Mouse (Mus musculus) CH12.LX (cell line): ENCODE measurements around the gene Prr36. TPM values are rescaled to one million over a fixed set of nuclear protein-coding genes. Genes with fewer than 3 reads are reported as not detected.

Source experiments
- DNase-seq: peaks from one replicate; pipeline ENCODE4 v3.0.0-alpha.2; 2013; ENCODE audit errors: extremely low read depth
- H3K27ac ChIP-seq: 2 replicates; pipeline ENCODE4 v1.5.1; 2012; ENCODE audit warnings: low read depth, mild to moderate bottlenecking, control low read depth, moderate library complexity; ENCODE audit not compliant: insufficient read depth
- H3K27me3 ChIP-seq: replicated peaks from 2 replicates; pipeline ENCODE3; 2012; ENCODE audit warnings: inconsistent platforms
- H3K36me3 ChIP-seq, 2 experiments: replicated peaks in 1 of 2; 2 replicates each; pipeline versions ENCODE3 to v1.6.1; 2012; ENCODE audit warnings: inconsistent platforms in 1 of 2, low read length in 1 of 2, mild to moderate bottlenecking in 1 of 2, mixed read lengths in 1 of 2, moderate library complexity in 1 of 2; ENCODE audit not compliant: control insufficient read depth in 1 of 2, insufficient read depth in 1 of 2
- H3K4me1 ChIP-seq, 2 experiments: 2 replicates each; pipeline ENCODE4 v1.6.1; 2012; ENCODE audit warnings: inconsistent platforms in 1 of 2, moderate library complexity in 1 of 2; ENCODE audit not compliant: insufficient read depth in 2 of 2, control insufficient read depth in 1 of 2
- H3K4me2 ChIP-seq: 2 replicates; pipeline ENCODE4 v1.6.1; 2012; ENCODE audit warnings: low read depth, mild to moderate bottlenecking, control low read depth; ENCODE audit not compliant: poor library complexity, insufficient read depth, severe bottlenecking
- H3K4me3 ChIP-seq, 3 experiments: fragments of 150-350 bp in 1 of 3; sonication (generic) in 1 of 3; replicated peaks in 1 of 3; 2 replicates each; pipeline versions ENCODE3 to v1.5.1; 2011 to 2012; ENCODE audit warnings: low read depth in 2 of 3, low read length in 2 of 3, mild to moderate bottlenecking in 2 of 3, moderate library complexity in 2 of 3, control low read depth in 1 of 3, improper control_type of control experiment in 1 of 3, inconsistent platforms in 1 of 3, mixed read lengths in 1 of 3; ENCODE audit not compliant: poor library complexity in 1 of 3
- H3K79me2 ChIP-seq: replicated peaks from 2 replicates; pipeline ENCODE4 v1.6.1; 2012; ENCODE audit warnings: mild to moderate bottlenecking, moderate library complexity; ENCODE audit not compliant: control insufficient read depth, poor library complexity, insufficient read depth, severe bottlenecking; ENCODE audit errors: extremely low read depth
- H3K9ac ChIP-seq: 2 replicates; pipeline ENCODE4 v1.6.1; 2012; ENCODE audit warnings: low read depth, mild to moderate bottlenecking, control low read depth, moderate library complexity; ENCODE audit not compliant: insufficient read depth
- H3K9me3 ChIP-seq: replicated peaks from 2 replicates; pipeline ENCODE3; 2012; ENCODE audit warnings: low read length, inconsistent platforms, mixed read lengths
- BHLHE40 ChIP-seq: IDR thresholded peaks from 2 replicates; pipeline ENCODE4 v1.6.1; 2011; ENCODE audit warnings: mild to moderate bottlenecking, low read depth, low read length, improper control_type of control experiment
- EP300 ChIP-seq: IDR thresholded peaks from 2 replicates; pipeline ENCODE4 v1.6.1; 2011; ENCODE audit warnings: low read length, improper control_type of control experiment
- ETS1 ChIP-seq: conservative IDR thresholded peaks from 2 replicates; pipeline ENCODE4 v1.6.1; 2012; ENCODE audit warnings: low read depth, mild to moderate bottlenecking, inconsistent platforms, low read length, improper control_type of control experiment, moderate library complexity
- HCFC1 ChIP-seq: IDR thresholded peaks from 2 replicates; pipeline ENCODE4 v1.6.1; 2012; ENCODE audit warnings: low read depth, mild to moderate bottlenecking, inconsistent platforms, low read length, improper control_type of control experiment
- IRF4 ChIP-seq: IDR thresholded peaks from 2 replicates; pipeline ENCODE4 v1.6.1; 2014; ENCODE audit warnings: low read depth, mild to moderate bottlenecking, inconsistent platforms, low read length, improper control_type of control experiment
- JUN ChIP-seq: IDR thresholded peaks from 2 replicates; pipeline ENCODE4 v1.6.1; 2011; ENCODE audit warnings: low read depth, mild to moderate bottlenecking, low read length, improper control_type of control experiment, moderate library complexity; ENCODE audit not compliant: insufficient read depth
- MAFK ChIP-seq: IDR thresholded peaks from 2 replicates; pipeline ENCODE4 v1.6.1; 2011; ENCODE audit warnings: low read length, improper control_type of control experiment; ENCODE audit not compliant: insufficient replicate concordance
- MAX ChIP-seq: IDR thresholded peaks from 2 replicates; pipeline ENCODE4 v1.6.1; 2011; ENCODE audit warnings: low read length, improper control_type of control experiment
- MEF2A ChIP-seq: IDR thresholded peaks from 2 replicates; pipeline ENCODE4 v1.6.1; 2014; ENCODE audit warnings: low read depth, mild to moderate bottlenecking, inconsistent platforms, low read length, improper control_type of control experiment, borderline replicate concordance
- MXI1 ChIP-seq: IDR thresholded peaks from 2 replicates; pipeline ENCODE4 v1.6.1; 2011; ENCODE audit warnings: mild to moderate bottlenecking, low read depth, low read length, improper control_type of control experiment
- MYC ChIP-seq: IDR thresholded peaks from 2 replicates; pipeline ENCODE4 v1.6.1; 2011; ENCODE audit warnings: low read depth, mild to moderate bottlenecking, improper control_type of control experiment, low read length
- NELFE ChIP-seq: IDR thresholded peaks from 2 replicates; pipeline ENCODE4 v1.6.1; 2011; ENCODE audit warnings: low read depth, low read length, improper control_type of control experiment
- NRF1 ChIP-seq: IDR thresholded peaks from 2 replicates; pipeline ENCODE4 v1.6.1; 2014; ENCODE audit warnings: low read depth, mild to moderate bottlenecking, inconsistent platforms, low read length, improper control_type of control experiment, moderate library complexity
- PAX5 ChIP-seq: IDR thresholded peaks from 2 replicates; pipeline ENCODE4 v1.6.1; 2012; ENCODE audit warnings: low read length, inconsistent platforms, mixed read lengths
- POLR2AphosphoS2 ChIP-seq: IDR thresholded peaks from 2 replicates; pipeline ENCODE4 v1.6.1; 2011; ENCODE audit warnings: low read depth, low read length, improper control_type of control experiment
- RAD21 ChIP-seq: IDR thresholded peaks from 2 replicates; pipeline ENCODE4 v1.6.1; 2011; ENCODE audit warnings: low read depth, mild to moderate bottlenecking, low read length, improper control_type of control experiment, moderate library complexity
- RCOR1 ChIP-seq: conservative IDR thresholded peaks from 2 replicates; pipeline ENCODE4 v1.6.1; 2012; ENCODE audit warnings: low read depth, mild to moderate bottlenecking, inconsistent platforms, low read length, improper control_type of control experiment
- SIN3A ChIP-seq: IDR thresholded peaks from 2 replicates; pipeline ENCODE4 v1.6.1; 2012; ENCODE audit warnings: low read length, improper control_type of control experiment, inconsistent platforms
- SMC3 ChIP-seq: IDR thresholded peaks from 2 replicates; pipeline ENCODE4 v1.6.1; 2011; ENCODE audit warnings: low read depth, low read length, improper control_type of control experiment
- TCF12 ChIP-seq: IDR thresholded peaks from 2 replicates; pipeline ENCODE4 v1.6.1; 2014; ENCODE audit warnings: low read depth, mild to moderate bottlenecking, inconsistent platforms, low read length, improper control_type of control experiment
- USF1 ChIP-seq: IDR thresholded peaks from 2 replicates; pipeline ENCODE4 v1.6.1; 2014; ENCODE audit warnings: low read depth, mild to moderate bottlenecking, inconsistent platforms, low read length, improper control_type of control experiment
- ZMIZ1 ChIP-seq: IDR thresholded peaks from 2 replicates; pipeline ENCODE4 v1.6.1; 2012; ENCODE audit warnings: low read depth, mild to moderate bottlenecking, inconsistent platforms, low read length, improper control_type of control experiment
- ZNF384 ChIP-seq: IDR thresholded peaks from 2 replicates; pipeline ENCODE4 v1.6.1; 2012; ENCODE audit warnings: low read depth, low read length, improper control_type of control experiment, inconsistent platforms
- dilution Hi-C: fragments of 300-500 bp; cut with MboI; formaldehyde crosslinking; loops from 2 replicates; pipeline ENCODE4 v1.14.3; 2020; ENCODE audit warnings: low sequenced_read_pairs; ENCODE audit not compliant: extremely low pct_unique_long_range_greater_than_20kb, extremely low pct_ligation_motif_present
- in situ Hi-C: fragments of 300-500 bp; cut with MboI; formaldehyde crosslinking; loops from 3 replicates; pipeline ENCODE4 v1.14.3; 2019; ENCODE audit warnings: low sequenced_read_pairs, low pct_ligation_motif_present, low pct_unique_long_range_greater_than_20kb, mixed read lengths
- polyA plus RNA-seq: library from polyadenylated mRNA; unstranded; fragments of >175 nt; gene quantifications from 2 replicates; pipeline ENCODE4 v1.2.1, GENCODE M21; 2012; ENCODE audit warnings: low read depth; ENCODE audit not compliant: insufficient read length
- total RNA-seq, 2 experiments: library from RNA; depleted of rRNA; stranded (reverse); fragments of 300-350 nt in 1 of 2; fragments of >200 nt in 1 of 2; gene quantifications; 2 replicates each; pipeline ENCODE4 v1.2.3; 2012 to 2014

Prr36 gene
- total and polyA plus RNA-seq, 3 experiments: 0.05 to 0.59 (median 0.13) TPM

DNA sequence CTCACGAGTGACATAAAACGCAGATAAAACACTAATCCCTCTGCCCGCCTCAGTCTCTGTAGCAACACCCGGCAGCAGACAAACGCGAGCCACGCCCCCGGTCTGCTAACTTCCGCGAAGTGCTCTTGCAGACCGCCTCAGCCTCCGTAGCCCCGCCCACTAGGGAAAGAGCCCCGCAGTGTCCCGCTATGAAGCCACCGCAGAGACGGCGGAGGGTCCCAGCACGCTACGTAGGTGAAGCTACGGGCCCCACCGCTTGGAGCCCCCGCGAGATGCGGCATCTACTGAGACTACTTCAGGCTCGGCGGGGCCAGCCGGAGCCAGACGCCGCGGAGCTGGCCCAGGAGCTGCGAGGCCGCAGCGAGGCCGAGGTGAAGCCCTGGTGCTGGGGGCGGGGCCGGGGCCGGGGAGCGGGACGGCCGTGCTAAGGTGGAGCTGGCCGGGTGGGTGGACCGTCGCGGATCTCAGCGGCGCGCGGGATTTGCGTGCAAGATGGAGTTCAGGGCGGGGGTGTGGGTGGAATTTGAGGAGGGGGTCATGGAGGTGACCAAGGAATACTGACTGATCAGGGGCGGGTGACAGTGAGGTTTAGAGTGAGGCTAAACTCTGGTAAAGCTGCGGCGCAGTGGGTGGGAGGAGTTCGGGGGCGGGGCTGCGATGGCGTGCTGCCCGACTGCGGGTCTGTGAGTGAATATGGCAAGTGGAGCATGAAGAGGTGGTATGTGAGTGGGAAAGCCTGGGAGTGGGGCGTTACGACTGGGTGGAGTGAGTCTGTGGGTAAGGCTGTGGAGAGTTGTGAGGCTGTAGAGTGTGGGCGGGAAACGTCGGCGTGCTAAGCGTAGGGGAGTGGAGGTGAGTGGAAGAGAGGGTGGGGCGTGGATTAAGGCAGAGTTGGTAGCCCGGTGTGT lies 35.9 kb upstream of the Prr36 start, which contains the start of gene Snapc2 (continued):
- TF ChIP-seq POLR2AphosphoS2: peak; percentile 85; the same call in 1 of the 2 replicates
- peak; percentile 73 for TF ChIP-seq NELFE
- 0 out of 2 replicates have a peak, but pooled peaks have one; percentile 14 for TF ChIP-seq RCOR1
- no peak for TF ChIP-seq PAX5
- no peak for TF ChIP-seq EP300
- 0 out of 2 replicates have a peak, but pooled peaks have one; percentile 21 for TF ChIP-seq BHLHE40
- TF ChIP-seq ETS1: no peak

DNA sequence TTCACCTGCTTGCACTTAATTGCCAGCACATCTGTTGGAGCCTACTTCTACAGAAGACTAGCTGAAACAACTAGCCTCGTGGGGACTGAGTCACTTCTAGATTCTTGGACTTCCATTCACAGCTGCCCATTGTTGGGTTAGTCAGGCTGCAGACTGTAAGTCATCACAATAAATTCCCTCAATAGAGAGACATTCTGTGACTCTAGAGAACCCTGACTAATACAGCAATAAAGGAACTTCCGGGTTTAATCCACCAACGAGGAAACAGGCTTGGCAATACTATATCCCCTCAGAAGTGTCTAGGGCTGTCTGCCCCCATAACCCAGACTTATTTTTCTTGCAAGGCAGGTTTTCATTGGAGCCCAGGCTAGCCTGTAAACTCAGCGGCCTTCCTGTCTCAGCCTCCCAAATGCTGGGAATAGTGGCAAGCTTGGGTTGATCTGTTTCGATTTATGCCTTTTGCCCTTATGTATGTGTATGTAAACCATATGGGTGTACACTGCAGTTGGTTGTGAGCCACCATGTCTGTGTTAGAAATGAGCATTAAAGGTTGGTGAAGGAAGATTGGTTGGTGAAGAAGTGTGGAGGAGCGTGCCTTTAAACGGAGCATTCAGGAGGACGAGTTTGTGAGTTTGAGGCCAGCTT lies 35.0 kb upstream of the Prr36 start:
- Histone ChIP-seq H3K4me3 (peak overlapping the region; percentile 39 to 68 (median 64)), H3K4me2 (peak overlapping the region; percentile 71), H3K36me3 (peaks cover 40 to 71% of the 10 kb centered on the region in 2 experiments), H3K9me3 (no peaks in the 10 kb centered on the region), H3K27ac (no peak overlapping the region), H3K79me2 (no peaks in the 10 kb centered on the region), H3K4me1 (peaks cover 7 to 14% of the 10 kb centered on the region in 2 experiments), H3K9ac (peak overlapping the region; percentile 76), H3K27me3 (no peaks in the 10 kb centered on the region)
- TF ChIP-seq ZNF384 (no peak), IRF4 (no peak), RAD21 (no peak), POLR2AphosphoS2 (no peak), PAX5 (no peak)
- in situ Hi-C loops: loop anchor here (10.0 kb wide), 1 partner anchor 63 kb away; no protein-coding TSS in a partner anchor
- dilution Hi-C loops: no loop called here
- DNase-seq: no peak

DNA sequence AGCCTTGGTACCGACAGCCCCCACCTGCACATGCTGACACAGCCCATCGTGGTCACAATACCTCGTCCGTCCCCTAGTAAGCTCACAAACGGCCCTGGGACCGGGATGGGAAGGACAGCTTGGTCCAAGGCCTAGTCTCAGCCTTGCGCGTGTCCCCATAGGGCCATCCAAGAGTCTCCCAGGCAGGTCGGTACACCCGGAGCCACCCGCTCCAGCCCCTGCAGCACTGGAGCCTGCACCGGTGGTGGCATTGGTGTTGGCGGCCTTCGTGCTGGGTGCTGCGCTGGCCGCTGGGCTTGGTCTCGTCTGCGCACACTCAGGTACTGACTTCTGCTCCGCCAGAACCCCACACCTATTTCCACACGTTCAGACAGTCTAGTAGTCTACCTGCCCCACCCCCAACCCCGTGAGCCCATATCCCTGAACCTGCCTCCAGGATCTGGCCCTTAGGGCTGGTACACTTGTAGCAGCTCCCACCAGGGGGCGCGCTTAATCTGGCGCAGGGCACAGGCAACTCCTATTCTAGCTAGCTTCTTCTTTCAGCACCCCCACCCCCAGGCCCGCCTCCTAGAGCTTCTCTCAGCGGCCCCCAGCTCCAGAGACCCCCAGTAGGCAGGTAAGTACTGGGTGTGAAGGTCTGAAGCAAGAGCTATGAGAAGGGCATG lies 33.2 kb upstream of the Prr36 start:
- Histone ChIP-seq H3K9me3 (no peaks in the 10 kb centered on the region), H3K4me3 (no peak overlapping the region), H3K4me1 (peaks cover 10 to 14% of the 10 kb centered on the region in 2 experiments), H3K27ac (no peak overlapping the region), H3K36me3 (peaks cover 49 to 71% of the 10 kb centered on the region in 2 experiments), H3K79me2 (no peaks in the 10 kb centered on the region), H3K4me2 (no peak overlapping the region), H3K27me3 (no peaks in the 10 kb centered on the region), H3K9ac (no peak overlapping the region)
- dilution Hi-C loops: no loop called here
- in situ Hi-C loops: loop anchor here (10.0 kb wide), 1 partner anchor 64 kb away; no protein-coding TSS in a partner anchor
- DNase-seq: peak; percentile 80
- peak; percentile 37 for TF ChIP-seq RAD21
- TF ChIP-seq JUN: no peak
- 0 out of 2 replicates have a peak, but pooled peaks have one; percentile 25 for TF ChIP-seq BHLHE40
- no peak for TF ChIP-seq HCFC1
- TF ChIP-seq MXI1: 0 out of 2 replicates have a peak, but pooled peaks have one; percentile 37
- TF ChIP-seq MEF2A: 0 out of 2 replicates have a peak, but pooled peaks have one; percentile 32
- 0 out of 2 replicates have a peak, but pooled peaks have one; percentile 46 for TF ChIP-seq NELFE
- TF ChIP-seq MAFK: no peak
- TF ChIP-seq RCOR1: no peak
- TF ChIP-seq SIN3A: peak; percentile 48; the same call in 1 of the 2 replicates
- TF ChIP-seq ZMIZ1: no peak
- TF ChIP-seq MAX: no peak
- peak; percentile 70 for TF ChIP-seq SMC3
- no peak for TF ChIP-seq EP300
- TF ChIP-seq NRF1: peak; percentile 43; the same call in 1 of the 2 replicates
- TF ChIP-seq USF1: no peak
- TF ChIP-seq POLR2AphosphoS2: no peak
- TF ChIP-seq MYC: no peak
- peak; percentile 44; the same call in 1 of the 2 replicates for TF ChIP-seq IRF4
- 0 out of 2 replicates have a peak, but pooled peaks have one; percentile 29 for TF ChIP-seq TCF12
